Mouse (Mus musculus) forebrain, embryonic 15.5 days (tissue): ENCODE results near the gene Zdhhc17. TPM values are rescaled to one million over a fixed set of nuclear protein-coding genes. Genes with fewer than 3 reads are reported as not detected.

Source experiments
- ATAC-seq: fragments of 200-750 bp; cut with Nextera tagmentation; replicated peaks from 2 replicates; pipeline ENCODE4 v1.8.0; 2017; ENCODE audit warnings: mild to moderate bottlenecking, moderate TSS enrichment, moderate library complexity
- H3K27ac ChIP-seq: fragments of 300-500 bp; sonication (generic); replicated peaks from 2 replicates; pipeline ENCODE4 v1.5.1; 2015; ENCODE audit warnings: mild to moderate bottlenecking, inconsistent platforms
- H3K27me3 ChIP-seq: fragments of 300-500 bp; sonication (generic); 2 replicates; pipeline ENCODE4 v1.6.1; 2015; ENCODE audit warnings: inconsistent platforms
- H3K36me3 ChIP-seq: fragments of 300-500 bp; sonication (generic); 2 replicates; pipeline ENCODE4 v1.6.1; 2015; ENCODE audit warnings: mild to moderate bottlenecking, inconsistent platforms
- H3K4me1 ChIP-seq: fragments of 300-500 bp; sonication (generic); 2 replicates; pipeline ENCODE4 v1.6.1; 2015; ENCODE audit warnings: inconsistent platforms
- H3K4me2 ChIP-seq: fragments of 300-500 bp; sonication (generic); replicated peaks from 2 replicates; pipeline ENCODE4 v1.6.1; 2015; ENCODE audit warnings: mild to moderate bottlenecking, inconsistent platforms
- H3K4me3 ChIP-seq: fragments of 300-500 bp; sonication (generic); 2 replicates; pipeline ENCODE4 v1.5.1; 2015; ENCODE audit warnings: mild to moderate bottlenecking, inconsistent platforms
- H3K9ac ChIP-seq: fragments of 300-500 bp; sonication (generic); replicated peaks from 2 replicates; pipeline ENCODE4 v1.6.1; 2015; ENCODE audit warnings: mild to moderate bottlenecking, inconsistent platforms
- H3K9me3 ChIP-seq: fragments of 300-500 bp; sonication (generic); 2 replicates; pipeline ENCODE4 v1.6.1; 2016; ENCODE audit warnings: inconsistent platforms
- WGBS: fragments of 180-500 bp; shearing (Covaris S2); methylation state at CpG from one replicate; pipeline ENCODE4 v1.1.7; 2015; ENCODE audit warnings: mixed read lengths; 5-methylcytosine and 5-hydroxymethylcytosine counted together
- polyA plus RNA-seq: library from polyadenylated mRNA; unstranded; fragments of >200 nt; fragmentation: Nextera tagmentation; extraction: Ambion mirVana; gene quantifications from 2 replicates; pipeline ENCODE4 v1.2.1, GENCODE M21; 2015

Zdhhc17 gene
- polyA plus RNA-seq, 1 experiment from 2014 or later, result 55.5 TPM

DNA sequence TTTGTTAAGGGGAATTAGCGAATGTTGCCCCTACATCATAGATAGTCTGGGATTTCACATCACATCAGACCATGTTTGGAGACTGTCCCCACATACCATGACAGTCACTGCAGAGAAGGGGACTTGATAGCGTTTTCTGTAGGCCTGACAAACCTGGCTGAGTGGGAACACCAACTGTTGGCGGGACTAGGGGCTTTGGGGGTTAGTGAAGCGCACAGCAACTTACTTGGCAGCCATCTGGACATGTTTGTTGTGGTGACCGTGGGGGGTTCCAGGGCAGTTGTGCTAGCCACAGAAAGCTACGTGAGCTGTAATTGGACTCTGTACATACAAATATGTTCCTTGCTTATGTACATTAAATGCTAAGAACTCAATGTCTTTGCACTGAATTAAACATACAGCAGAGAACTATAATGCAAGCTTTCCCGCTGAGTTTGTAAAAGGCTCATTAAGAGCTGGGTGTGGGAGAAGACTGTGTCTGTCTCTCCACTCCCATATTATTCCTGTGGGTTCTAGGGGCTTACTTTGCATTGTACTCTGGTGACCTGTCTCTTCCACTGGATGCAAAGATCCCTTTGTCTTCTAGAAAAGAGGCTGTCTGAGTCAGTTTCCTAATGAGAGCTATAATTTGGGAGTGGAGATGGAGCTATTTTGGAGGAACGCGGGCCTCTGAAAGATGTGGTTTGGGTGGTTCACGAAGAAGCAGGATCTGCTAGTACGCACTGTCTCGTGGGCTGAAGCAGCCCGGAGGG lies 78.6 kb downstream of the Zdhhc17 start:
- Histone ChIP-seq H3K27ac (peak overlapping the region; percentile 82), H3K4me3 (peak overlapping the region; percentile 22), H3K9ac (peak overlapping the region; percentile 30), H3K4me2 (peak overlapping the region; percentile 38), H3K4me1 (peaks cover 61% of the 10 kb centered on the region), H3K9me3 (no peaks in the 10 kb centered on the region), H3K27me3 (no peaks in the 10 kb centered on the region), H3K36me3 (peaks cover 3% of the 10 kb centered on the region; the same call in 1 of the 2 replicates)
- 13% methylated on average over 13 of the region's 13 CpGs for WGBS
- ATAC-seq, result peak; percentile 51

DNA sequence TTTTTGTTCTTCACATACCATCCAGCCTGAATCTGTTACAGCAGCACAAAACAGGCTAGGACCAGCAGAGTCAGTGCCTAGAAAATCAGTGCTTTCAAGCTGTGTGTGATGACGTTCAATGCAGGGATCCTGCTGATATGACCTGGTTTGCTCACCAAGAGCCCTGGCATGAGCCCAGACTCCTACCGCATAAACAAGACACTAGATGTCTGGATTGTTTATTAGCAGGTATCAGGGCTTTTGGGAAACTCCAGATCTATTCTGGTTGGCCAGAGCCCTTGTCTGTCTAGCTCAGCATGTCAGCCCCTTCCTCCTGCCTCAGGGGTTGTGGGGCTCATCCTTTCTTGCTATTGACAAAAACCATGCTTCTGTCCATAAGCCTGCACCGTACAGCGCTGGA lies 80.2 kb downstream of the Zdhhc17 start:
- no peak overlapping the region for H3K4me2 ChIP-seq
- no peak for ATAC-seq
- peaks cover 68% of the 10 kb centered on the region for H3K4me1 ChIP-seq
- no peaks in the 10 kb centered on the region for H3K9me3 ChIP-seq
- H3K4me3 ChIP-seq, result no peak overlapping the region
- WGBS, result 49% methylated on average over 4 of the region's 4 CpGs
- no peak overlapping the region for H3K9ac ChIP-seq
- H3K27ac ChIP-seq, result no peak overlapping the region
- no peaks in the 10 kb centered on the region for H3K36me3 ChIP-seq
- H3K27me3 ChIP-seq, result no peaks in the 10 kb centered on the region

- Histone ChIP-seq H3K4me2 (no peak overlapping the region), H3K4me3 (no peak overlapping the region), H3K36me3 (no peaks in the 10 kb centered on the region), H3K27me3 (no peaks in the 10 kb centered on the region), H3K9ac (no peak overlapping the region), H3K27ac (peak overlapping the region; percentile 60), H3K4me1 (peaks cover 80% of the 10 kb centered on the region), H3K9me3 (no peaks in the 10 kb centered on the region)
- peak; percentile 61 for ATAC-seq
- 58% methylated on average over 11 of the region's 11 CpGs for WGBS
Measured at GRCm38 (mm10) chr10:110927491-110927890, 82.4 kb downstream of the Zdhhc17 start.

- 54% methylated on average over 9 of the region's 9 CpGs for WGBS
- Histone ChIP-seq H3K9ac (no peak overlapping the region; the same call in 1 of the 2 replicates), H3K27ac (no peak overlapping the region), H3K9me3 (no peaks in the 10 kb centered on the region), H3K36me3 (no peaks in the 10 kb centered on the region), H3K4me2 (peak overlapping the region; percentile 89), H3K4me3 (peak overlapping the region; percentile 83; the same call in 1 of the 2 replicates), H3K4me1 (peaks cover 54% of the 10 kb centered on the region), H3K27me3 (no peaks in the 10 kb centered on the region)
- ATAC-seq, result no peak
Measured at GRCm38 (mm10) chr10:110922612-110923011, 87.3 kb downstream of the Zdhhc17 start.

DNA sequence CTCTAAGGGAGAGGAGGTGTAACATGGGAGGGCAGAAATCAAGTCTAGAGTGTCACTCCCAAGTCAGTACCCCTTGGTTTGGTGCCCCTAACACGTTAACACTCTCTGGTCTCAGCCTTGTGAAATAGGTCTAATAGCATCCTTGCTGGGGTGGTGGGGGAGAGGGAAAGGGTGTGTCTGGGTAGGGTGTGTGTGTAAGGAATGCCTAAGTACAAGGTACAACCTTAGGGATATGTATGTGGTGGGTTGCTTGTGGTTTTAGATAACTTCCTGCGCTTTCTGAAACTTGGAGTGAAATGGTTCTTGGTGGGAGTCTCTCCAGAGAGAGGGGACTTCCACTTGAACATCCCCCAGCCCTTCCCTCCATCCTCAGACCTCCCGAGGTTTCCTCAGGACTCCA lies 88.0 kb downstream of the Zdhhc17 start:
- Histone ChIP-seq H3K9ac (no peak overlapping the region), H3K27me3 (no peaks in the 10 kb centered on the region), H3K4me2 (peak overlapping the region; percentile 89), H3K36me3 (no peaks in the 10 kb centered on the region), H3K27ac (no peak overlapping the region), H3K4me1 (peaks cover 48% of the 10 kb centered on the region), H3K9me3 (no peaks in the 10 kb centered on the region), H3K4me3 (peak overlapping the region; percentile 83)
- no peak for ATAC-seq
- 71% methylated on average over 3 of the region's 3 CpGs for WGBS

GRCm38 (mm10) chr10:110920368-110920950 lies 89.5 kb downstream of the Zdhhc17 start:
- Histone ChIP-seq H3K36me3 (no peaks in the 10 kb centered on the region), H3K9me3 (no peaks in the 10 kb centered on the region), H3K4me1 (peaks cover 36% of the 10 kb centered on the region), H3K27me3 (no peaks in the 10 kb centered on the region), H3K27ac (peak overlapping the region; percentile 92), H3K4me2 (peak overlapping the region; percentile 89), H3K9ac (peak overlapping the region; percentile 88), H3K4me3 (peak overlapping the region; percentile 83)
- peak; percentile 54 for ATAC-seq
- 1% methylated on average over 15 of the region's 15 CpGs for WGBS

DNA sequence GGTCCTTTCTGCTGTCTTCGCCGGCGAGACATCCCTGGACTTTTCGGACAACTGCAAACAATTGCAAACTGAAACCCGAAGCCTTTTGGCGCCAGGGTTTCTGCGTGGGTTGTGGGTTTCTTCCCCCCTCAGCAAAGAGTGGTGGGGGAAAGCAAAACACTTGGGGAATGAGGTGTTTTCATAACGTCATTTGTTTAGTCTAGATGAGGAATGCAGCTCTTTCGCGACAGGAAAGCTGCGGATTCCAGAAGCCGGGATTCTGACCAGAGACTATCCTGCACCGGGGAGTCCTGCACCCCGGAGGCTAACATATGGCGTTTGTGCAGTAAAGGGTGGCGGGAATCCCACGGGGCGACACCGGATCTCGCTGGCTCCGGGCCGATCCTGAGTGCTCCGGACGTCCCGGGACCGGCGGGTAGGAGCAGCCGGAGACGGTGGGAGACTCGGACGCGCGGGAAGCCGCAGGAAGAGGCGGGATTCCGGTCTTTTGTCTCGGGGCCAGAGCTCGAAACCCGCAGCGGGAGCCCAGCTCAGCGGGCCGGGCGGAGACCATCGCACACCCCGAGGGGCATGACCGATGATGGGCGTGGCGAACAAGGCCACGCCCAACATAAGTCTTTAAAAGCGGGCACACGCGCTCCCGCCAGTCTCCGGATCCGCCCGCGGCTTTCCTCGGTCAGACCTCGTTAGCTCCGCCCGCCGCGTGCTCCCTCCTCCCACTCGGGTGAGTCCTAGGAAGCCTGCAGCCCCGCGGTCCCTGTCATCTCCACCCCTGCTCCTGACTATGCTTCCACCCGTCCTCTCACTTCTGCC lies 90.2 kb downstream of the Zdhhc17 start, which contains the start of gene Csrp2:
TSS of gene Csrp2 (plus strand) at position 259 of the 813 bp plus-strand sequence.
- peaks cover 36% of the 10 kb centered on the region for H3K4me1 ChIP-seq
- H3K9me3 ChIP-seq, result no peaks in the 10 kb centered on the region
- no peaks in the 10 kb centered on the region for H3K27me3 ChIP-seq
- peak within 1 kb of the TSS; percentile 83 for H3K4me3 ChIP-seq
- under 1% methylated on average over 66 of the region's 67 CpGs for WGBS
- H3K4me2 ChIP-seq, result peak within 1 kb of the TSS; percentile 89
- H3K27ac ChIP-seq, result peak within 1 kb of the TSS; percentile 92
- peak; percentile 94 for ATAC-seq
- H3K9ac ChIP-seq, result peak within 1 kb of the TSS; percentile 88
- H3K36me3 ChIP-seq, result no peaks in the 10 kb centered on the region

GRCm38 (mm10) chr10:110918414-110919391 lies 91.2 kb downstream of the Zdhhc17 start:
- no peaks in the 10 kb centered on the region for H3K36me3 ChIP-seq
- H3K9ac ChIP-seq, result peak overlapping the region; percentile 88; the same call in 1 of the 2 replicates
- WGBS, result 14% methylated on average over 26 of the region's 26 CpGs
- no peaks in the 10 kb centered on the region for H3K9me3 ChIP-seq
- H3K4me2 ChIP-seq, result peak overlapping the region; percentile 89
- peak overlapping the region; percentile 83 for H3K4me3 ChIP-seq
- ATAC-seq, result peak; percentile 41
- H3K27ac ChIP-seq, result peak overlapping the region; percentile 92
- H3K4me1 ChIP-seq, result peaks cover 32% of the 10 kb centered on the region
- no peaks in the 10 kb centered on the region for H3K27me3 ChIP-seq

GRCm38 (mm10) chr10:110917521-110917920 lies 92.4 kb downstream of the Zdhhc17 start:
- Histone ChIP-seq H3K27me3 (no peaks in the 10 kb centered on the region), H3K4me3 (no peak overlapping the region), H3K36me3 (no peaks in the 10 kb centered on the region), H3K9me3 (no peaks in the 10 kb centered on the region), H3K4me2 (no peak overlapping the region), H3K9ac (no peak overlapping the region), H3K27ac (no peak overlapping the region), H3K4me1 (peaks cover 23% of the 10 kb centered on the region)
- ATAC-seq, result no peak
- 98% methylated on average over 6 of the region's 6 CpGs for WGBS

DNA sequence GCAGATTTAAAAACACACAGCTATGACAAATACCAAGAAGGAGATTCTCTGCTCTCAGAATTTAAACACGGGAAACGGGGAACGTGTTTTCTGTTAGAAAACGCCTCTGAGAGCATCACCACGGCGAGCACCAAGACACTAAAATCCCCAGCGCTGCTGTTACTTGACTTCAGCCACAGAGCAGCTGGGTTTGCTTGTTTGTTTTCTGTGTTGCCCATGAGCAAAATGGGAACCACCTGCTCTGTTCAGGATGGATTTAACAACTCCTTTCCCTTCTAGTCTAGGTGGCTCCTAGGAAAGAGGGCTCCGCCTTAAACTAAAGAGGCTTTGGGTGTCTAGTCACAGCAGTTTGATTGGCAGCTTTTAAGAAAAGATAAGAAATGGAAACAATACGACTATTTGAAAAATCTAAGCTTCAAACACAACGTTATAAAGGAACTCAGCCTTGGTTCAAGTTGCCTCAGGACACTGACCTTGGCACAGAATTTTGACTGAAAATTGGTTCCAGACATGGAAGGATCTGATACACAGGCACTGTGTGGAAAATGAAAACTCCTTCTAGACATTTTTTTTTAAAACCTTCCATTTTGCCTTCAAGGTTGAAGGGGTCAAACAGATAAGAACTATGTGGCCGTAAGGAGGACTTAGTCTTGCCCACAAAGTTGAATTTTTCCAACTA lies 93.1 kb downstream of the Zdhhc17 start:
- H3K36me3 ChIP-seq, result no peaks in the 10 kb centered on the region
- ATAC-seq, result no peak
- H3K9ac ChIP-seq, result no peak overlapping the region
- no peaks in the 10 kb centered on the region for H3K9me3 ChIP-seq
- no peak overlapping the region for H3K4me3 ChIP-seq
- H3K27me3 ChIP-seq, result no peaks in the 10 kb centered on the region
- WGBS, result 80% methylated on average over 11 of the region's 11 CpGs
- no peak overlapping the region for H3K27ac ChIP-seq
- no peak overlapping the region for H3K4me2 ChIP-seq
- H3K4me1 ChIP-seq, result peaks cover 16% of the 10 kb centered on the region

- Histone ChIP-seq H3K4me3 (no peak overlapping the region), H3K27me3 (no peaks in the 10 kb centered on the region), H3K9me3 (no peaks in the 10 kb centered on the region), H3K36me3 (no peaks in the 10 kb centered on the region), H3K9ac (no peak overlapping the region), H3K4me2 (no peak overlapping the region), H3K27ac (no peak overlapping the region), H3K4me1 (no peaks in the 10 kb centered on the region)
- no peak for ATAC-seq
- WGBS, result 98% methylated on average over 3 of the region's 3 CpGs
Measured at GRCm38 (mm10) chr10:110903862-110904261, 106.1 kb downstream of the Zdhhc17 start.
